Mouse (Mus musculus) bone marrow, adult 2 months (tissue): ENCODE data around the gene Rnf10.

Experiments
- CTCF ChIP-seq: fragments of 200-500 bp; IDR thresholded peaks from 2 replicates; pipeline ENCODE4 v1.5.1; 2011; ENCODE audit warnings: low read length, control low read depth; ENCODE audit not compliant: control insufficient read depth, insufficient read depth
- POLR2A ChIP-seq: fragments of 200-500 bp; IDR thresholded peaks from 2 replicates; pipeline ENCODE4 v1.6.1; 2011; ENCODE audit warnings: low read depth, mild to moderate bottlenecking, control low read depth, low read length, borderline replicate concordance; ENCODE audit not compliant: control insufficient read depth

- TF ChIP-seq CTCF = no peak
- TF ChIP-seq POLR2A = no peak
Observed at GRCm38 (mm10) chr5:115240191-115240590, 32.5 kb downstream of the Rnf10 start.
